Mouse (Mus musculus): ENCODE measurements around the gene Nf2. TPM values are rescaled to one million over a fixed set of nuclear protein-coding genes. Genes with fewer than 3 reads are reported as not detected.

Gene Nf2
- polyA plus RNA-seq, 1 experiment from 2014 or later, result 16.7 TPM

DNA sequence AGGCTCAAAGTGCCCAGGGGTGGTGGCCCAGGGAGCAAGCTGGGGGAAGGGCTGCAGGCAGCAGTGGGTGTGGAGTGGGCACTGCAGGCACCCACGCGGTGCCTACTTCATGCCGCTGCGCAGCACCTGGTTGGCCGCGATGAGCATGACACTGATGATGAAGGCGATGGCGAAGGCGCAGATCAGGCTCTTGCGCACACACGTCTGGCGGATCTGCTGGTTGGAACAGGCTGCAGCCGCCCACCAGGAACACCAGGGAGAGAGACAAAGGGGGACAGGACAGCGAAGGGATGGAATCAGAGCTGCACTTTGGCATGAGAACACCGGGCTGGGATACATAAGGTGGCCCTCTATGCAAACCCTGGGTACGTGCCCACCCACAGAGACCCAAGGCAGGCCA lies 110.6 kb downstream of the Nf2 start:
- no peak overlapping the region for H3K27ac ChIP-seq
- 79% methylated on average over 16 of the region's 16 CpGs for WGBS (ENCODE audit: insufficient replicate concordance)
- ATAC-seq (ENCODE audit: low read depth), result no peak

DNA sequence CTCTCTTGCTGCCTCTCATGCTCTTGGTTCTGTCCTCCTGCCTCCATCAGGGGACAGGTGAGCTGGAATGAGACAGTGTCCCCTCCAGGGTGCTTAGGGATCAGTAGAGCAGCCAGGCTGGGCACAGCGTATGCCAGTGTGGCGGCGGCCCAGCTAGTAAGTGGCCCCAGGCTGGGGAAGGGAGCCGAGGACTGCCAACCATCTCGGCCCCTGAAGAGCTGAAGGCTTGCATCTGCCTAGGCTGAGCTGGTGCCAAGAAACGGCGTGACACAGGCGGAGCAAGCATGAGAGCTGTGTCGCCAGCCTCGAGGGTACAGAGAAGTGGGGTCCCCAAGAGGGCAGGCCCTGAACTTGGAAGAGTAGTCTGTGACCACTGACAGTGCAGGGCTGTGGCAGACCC lies 111.7 kb downstream of the Nf2 start:
- no peaks in the 10 kb centered on the region for H3K9me3 ChIP-seq (replicated peaks)
- H3K27ac ChIP-seq, result no peak overlapping the region
- H3K4me1 ChIP-seq (replicated peaks), result peaks cover 5% of the 10 kb centered on the region; the same call in 1 of the 2 replicates
- H3K27me3 ChIP-seq, result peaks cover 10% of the 10 kb centered on the region
- no peak for DNase-seq
- H3K36me3 ChIP-seq, result no peaks in the 10 kb centered on the region
- 81% methylated on average over 10 of the region's 10 CpGs for WGBS (ENCODE audit: insufficient replicate concordance)
- no peak overlapping the region for H3K4me2 ChIP-seq
- H3K9ac ChIP-seq, result no peak overlapping the region
- ATAC-seq (ENCODE audit: low read depth), result no peak
- no peak overlapping the region for H3K4me3 ChIP-seq (replicated peaks)

More for the DNA sequence above, 110.6 kb downstream of the Nf2 start:
- Histone ChIP-seq H3K4me3 (replicated peaks) (no peak overlapping the region), H3K9ac (no peak overlapping the region), H3K4me2 (no peak overlapping the region), H3K9me3 (replicated peaks) (no peaks in the 10 kb centered on the region), H3K36me3 (no peaks in the 10 kb centered on the region), H3K27me3 (peaks cover 20% of the 10 kb centered on the region), H3K4me1 (replicated peaks) (peaks cover 5% of the 10 kb centered on the region; the same call in 1 of the 2 replicates)
- no peak for DNase-seq

DNA sequence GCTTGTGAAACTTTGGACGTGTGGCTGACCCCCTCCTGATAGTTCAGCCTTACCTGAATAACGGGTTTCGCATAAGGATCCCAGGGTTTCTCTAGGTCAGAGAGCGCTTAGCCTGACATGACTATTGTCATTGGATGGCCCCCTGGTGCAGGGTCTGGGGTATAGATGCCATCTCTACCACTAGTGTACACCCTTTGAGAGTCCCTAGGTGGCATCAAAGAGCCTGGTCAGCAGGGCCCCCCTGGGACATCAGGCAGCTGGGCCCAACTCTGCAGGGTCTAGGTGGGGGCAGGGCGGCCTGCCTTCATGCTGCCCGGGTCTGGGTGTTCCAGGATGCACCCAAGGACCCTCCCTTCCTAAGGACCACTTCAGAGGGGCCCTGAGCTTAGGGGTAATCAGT lies 113.0 kb downstream of the Nf2 start:
- no peak overlapping the region for H3K4me2 ChIP-seq
- DNase-seq (no peak), ATAC-seq (ENCODE audit: low read depth) (no peak)
- WGBS (ENCODE audit: insufficient replicate concordance), result 56% methylated on average over 6 of the region's 6 CpGs
- H3K36me3 ChIP-seq, result no peaks in the 10 kb centered on the region
- no peak overlapping the region for H3K27ac ChIP-seq
- no peaks in the 10 kb centered on the region for H3K27me3 ChIP-seq
- no peak overlapping the region for H3K4me3 ChIP-seq (replicated peaks)
- no peaks in the 10 kb centered on the region for H3K9me3 ChIP-seq (replicated peaks)
- H3K4me1 ChIP-seq (replicated peaks), result peaks cover 5% of the 10 kb centered on the region; the same call in 1 of the 2 replicates
- H3K9ac ChIP-seq, result no peak overlapping the region

DNA sequence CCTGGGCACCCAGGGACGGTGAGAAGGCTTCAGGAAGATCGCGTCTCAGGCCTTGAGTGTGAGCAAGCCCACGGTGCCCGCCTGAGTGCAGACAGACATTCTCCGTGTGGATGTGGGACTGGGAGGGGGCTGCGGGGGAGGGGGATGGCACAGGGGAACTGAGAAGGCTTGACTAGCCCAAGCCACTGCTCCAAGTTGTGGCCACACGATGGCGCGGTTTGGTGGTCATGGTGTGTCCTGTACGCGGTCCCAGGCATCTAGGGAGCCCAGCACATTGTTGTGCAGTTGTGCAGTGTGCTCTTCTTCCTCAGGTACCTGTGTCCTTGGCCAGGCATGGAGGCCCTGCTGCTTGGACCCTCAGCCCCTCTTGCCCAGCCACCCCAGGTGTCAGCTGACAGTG lies 115.2 kb downstream of the Nf2 start:
- ATAC-seq (ENCODE audit: low read depth) (no peak), DNase-seq (no peak)
- no peaks in the 10 kb centered on the region for H3K27me3 ChIP-seq
- H3K9me3 ChIP-seq (replicated peaks), result no peaks in the 10 kb centered on the region
- 43% methylated on average over 12 of the region's 12 CpGs for WGBS (ENCODE audit: insufficient replicate concordance)
- H3K4me1 ChIP-seq (replicated peaks), result no peaks in the 10 kb centered on the region
- no peak overlapping the region for H3K27ac ChIP-seq
- H3K4me3 ChIP-seq (replicated peaks), result no peak overlapping the region
- H3K4me2 ChIP-seq, result no peak overlapping the region
- no peaks in the 10 kb centered on the region for H3K36me3 ChIP-seq
- no peak overlapping the region for H3K9ac ChIP-seq

DNA sequence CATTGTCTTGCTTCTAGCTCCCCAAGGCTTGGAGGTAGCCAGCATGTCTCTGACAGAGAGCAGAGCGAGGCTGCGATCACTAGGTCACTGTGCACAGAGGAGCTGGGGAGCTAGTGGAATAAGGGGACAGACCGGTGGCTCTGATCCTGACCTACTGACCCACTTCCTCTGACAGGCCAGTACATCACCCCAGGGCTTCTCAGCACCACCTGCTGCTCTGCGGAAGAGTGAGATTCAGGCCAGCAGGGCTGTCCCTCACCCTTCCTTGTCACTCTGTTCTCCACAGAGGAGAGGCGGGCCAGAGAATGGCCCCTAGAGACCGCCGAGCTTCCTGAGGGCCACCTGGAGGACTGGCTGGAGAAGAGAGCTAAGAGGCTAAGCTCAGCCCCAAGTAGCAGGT lies 117.6 kb downstream of the Nf2 start:
- no peaks in the 10 kb centered on the region for H3K36me3 ChIP-seq
- H3K9me3 ChIP-seq (replicated peaks), result no peaks in the 10 kb centered on the region
- H3K9ac ChIP-seq, result no peak overlapping the region
- H3K27me3 ChIP-seq, result no peaks in the 10 kb centered on the region
- no peak for DNase-seq
- no peak for ATAC-seq (ENCODE audit: low read depth)
- no peak overlapping the region for H3K4me3 ChIP-seq (replicated peaks)
- no peaks in the 10 kb centered on the region for H3K4me1 ChIP-seq (replicated peaks)
- WGBS (ENCODE audit: insufficient replicate concordance), result 80% methylated on average over 7 of the region's 7 CpGs
- no peak overlapping the region for H3K27ac ChIP-seq
- no peak overlapping the region for H3K4me2 ChIP-seq

DNA sequence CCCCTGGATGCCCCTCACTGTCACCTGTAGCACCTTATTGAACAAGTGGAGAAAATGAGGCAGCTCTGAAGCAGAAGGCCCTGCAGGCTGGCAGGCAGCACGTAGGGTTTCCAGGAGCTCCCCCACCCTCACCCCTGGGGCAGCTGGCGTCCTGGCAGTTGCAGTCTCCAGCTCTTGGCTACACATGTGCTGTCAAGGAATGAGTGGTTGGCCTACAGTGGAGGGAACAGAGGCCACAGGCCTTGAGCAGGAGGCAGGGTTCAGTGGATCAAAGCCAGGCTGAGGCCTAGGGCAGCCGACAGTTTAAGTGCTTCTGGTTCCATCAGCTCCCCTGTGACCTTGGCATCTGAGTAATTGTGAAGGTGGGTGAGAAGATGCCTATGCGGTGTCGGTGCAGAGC lies 118.4 kb downstream of the Nf2 start:
- Histone ChIP-seq H3K4me1 (replicated peaks) (no peaks in the 10 kb centered on the region), H3K4me3 (replicated peaks) (no peak overlapping the region), H3K4me2 (no peak overlapping the region), H3K36me3 (no peaks in the 10 kb centered on the region), H3K27ac (no peak overlapping the region), H3K9ac (no peak overlapping the region), H3K27me3 (no peaks in the 10 kb centered on the region), H3K9me3 (replicated peaks) (no peaks in the 10 kb centered on the region)
- ATAC-seq (ENCODE audit: low read depth) (no peak), DNase-seq (no peak)
- 70% methylated on average over 5 of the region's 5 CpGs for WGBS (ENCODE audit: insufficient replicate concordance)

DNA sequence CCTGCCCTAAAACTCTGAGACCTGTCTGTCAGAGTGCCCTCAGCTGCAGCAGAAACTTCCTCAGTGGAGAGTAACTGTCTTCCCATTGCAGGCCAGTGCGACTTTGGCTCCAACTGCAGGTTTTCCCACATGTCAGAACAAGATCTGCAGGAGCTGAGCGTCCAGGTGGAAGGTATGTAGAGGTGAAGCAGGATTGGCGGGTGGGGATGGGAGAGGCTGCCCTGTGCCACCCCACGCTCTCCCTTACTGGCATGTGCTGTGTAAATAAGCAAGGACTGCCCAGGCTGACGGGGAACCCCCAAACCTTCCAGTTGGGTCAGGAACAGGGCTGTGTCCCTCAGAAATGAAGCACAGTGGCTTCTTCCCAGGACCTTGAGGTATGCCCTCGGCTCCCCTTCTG lies 119.2 kb downstream of the Nf2 start:
- Histone ChIP-seq H3K4me2 (no peak overlapping the region), H3K9me3 (replicated peaks) (no peaks in the 10 kb centered on the region), H3K36me3 (no peaks in the 10 kb centered on the region), H3K27me3 (no peaks in the 10 kb centered on the region), H3K27ac (no peak overlapping the region), H3K4me1 (replicated peaks) (no peaks in the 10 kb centered on the region), H3K4me3 (replicated peaks) (no peak overlapping the region), H3K9ac (no peak overlapping the region)
- no peak for DNase-seq
- WGBS (ENCODE audit: insufficient replicate concordance), result 72% methylated on average over 6 of the region's 6 CpGs
- no peak for ATAC-seq (ENCODE audit: low read depth)

DNA sequence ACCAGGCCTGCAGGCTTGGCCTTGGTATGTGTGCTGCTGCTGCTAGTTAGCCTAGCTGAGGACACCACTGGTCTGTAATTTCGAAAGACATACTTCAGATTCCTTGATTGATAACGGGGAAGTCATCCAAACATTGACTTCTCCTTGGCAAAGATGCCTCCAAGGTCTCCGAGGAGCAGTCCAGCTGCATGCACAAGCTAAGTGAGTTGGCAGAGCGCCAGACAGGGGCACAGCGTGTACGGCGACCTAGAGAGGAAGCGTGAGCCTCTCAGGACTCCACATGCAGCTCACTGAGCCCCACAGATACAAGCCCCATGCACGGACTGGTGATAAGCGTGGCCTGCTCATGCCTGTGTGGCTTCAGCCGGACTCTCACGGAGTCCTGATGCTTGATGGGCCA lies 119.7 kb downstream of the Nf2 start:
- Histone ChIP-seq H3K4me2 (no peak overlapping the region), H3K4me1 (replicated peaks) (no peaks in the 10 kb centered on the region), H3K9ac (no peak overlapping the region), H3K9me3 (replicated peaks) (no peaks in the 10 kb centered on the region), H3K27ac (no peak overlapping the region), H3K27me3 (no peaks in the 10 kb centered on the region), H3K36me3 (0 out of 2 replicates have a peak, but pooled peaks cover under 1% of the 10 kb centered on the region), H3K4me3 (replicated peaks) (no peak overlapping the region)
- DNase-seq (no peak), ATAC-seq (ENCODE audit: low read depth) (peak; percentile 11; the same call in 1 of the 2 replicates)
- 52% methylated on average over 12 of the region's 12 CpGs for WGBS (ENCODE audit: insufficient replicate concordance)

DNA sequence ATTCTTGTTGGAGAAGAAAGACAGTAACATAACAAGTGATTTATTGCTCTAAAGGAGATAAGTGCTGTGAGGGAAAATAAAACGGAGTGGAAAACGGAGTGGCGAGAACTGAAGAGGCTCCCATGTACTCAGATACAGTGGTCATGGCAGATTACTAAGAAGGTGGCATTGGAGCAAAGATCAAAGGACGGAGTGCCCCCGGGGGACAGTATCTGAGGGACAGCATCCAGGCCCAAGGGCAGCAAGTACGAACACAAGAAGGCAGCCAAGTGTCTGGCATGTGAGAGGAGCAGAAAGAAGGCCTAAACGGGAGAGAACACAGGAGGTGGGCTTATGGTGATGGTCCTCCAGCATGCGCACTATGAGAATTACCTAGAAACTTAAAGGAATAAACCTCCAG lies 127.6 kb downstream of the Nf2 start:
- WGBS (ENCODE audit: insufficient replicate concordance), result 82% methylated on average over 8 of the region's 8 CpGs
- ATAC-seq (ENCODE audit: low read depth) (no peak), DNase-seq (no peak)
- H3K9me3 ChIP-seq (replicated peaks), result no peaks in the 10 kb centered on the region
- no peak overlapping the region for H3K9ac ChIP-seq
- no peak overlapping the region for H3K4me2 ChIP-seq
- H3K27ac ChIP-seq, result no peak overlapping the region
- no peak overlapping the region for H3K4me3 ChIP-seq (replicated peaks)
- peaks cover 9% of the 10 kb centered on the region; the same call in 1 of the 2 replicates for H3K4me1 ChIP-seq (replicated peaks)
- no peaks in the 10 kb centered on the region for H3K27me3 ChIP-seq
- 0 out of 2 replicates have a peak, but pooled peaks cover 11% of the 10 kb centered on the region for H3K36me3 ChIP-seq

DNA sequence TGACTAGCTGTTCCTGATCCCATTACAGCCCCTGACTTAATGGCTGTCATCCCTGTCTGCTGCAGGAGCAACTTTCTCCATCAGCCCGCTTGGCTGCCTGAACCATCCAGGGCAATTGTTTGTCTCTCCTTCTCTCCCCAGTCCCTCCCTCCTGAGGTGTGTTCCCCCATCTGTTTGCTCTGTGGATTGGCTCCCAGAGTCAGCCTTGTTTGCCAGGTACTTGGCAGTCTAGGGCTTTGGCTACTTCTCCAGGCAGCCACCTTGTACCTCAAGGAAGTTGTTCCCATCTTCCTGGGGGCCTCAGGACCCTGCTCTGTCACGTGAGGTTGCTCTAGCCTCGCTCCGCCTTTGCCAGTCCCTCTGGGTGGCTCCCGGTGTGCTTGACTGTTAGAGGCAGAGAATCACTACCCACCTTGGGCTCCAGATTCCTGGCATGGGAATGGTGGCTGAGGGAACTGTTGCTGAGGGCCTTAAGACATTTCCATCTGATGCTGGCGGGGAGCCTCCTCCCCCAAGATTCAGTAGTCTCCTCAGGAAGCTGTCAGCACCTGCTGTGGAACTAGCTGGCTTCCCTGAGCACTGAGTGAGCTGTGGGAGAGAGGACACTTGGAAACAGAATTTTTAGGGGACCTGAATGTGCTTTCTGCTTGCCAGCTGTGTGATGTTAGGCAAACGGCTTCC lies 128.3 kb downstream of the Nf2 start:
- Histone ChIP-seq H3K36me3 (0 out of 2 replicates have a peak, but pooled peaks cover 11% of the 10 kb centered on the region), H3K4me2 (no peak overlapping the region), H3K9me3 (replicated peaks) (no peaks in the 10 kb centered on the region), H3K4me3 (replicated peaks) (no peak overlapping the region), H3K4me1 (replicated peaks) (peaks cover 9% of the 10 kb centered on the region; the same call in 1 of the 2 replicates), H3K9ac (no peak overlapping the region), H3K27me3 (no peaks in the 10 kb centered on the region), H3K27ac (no peak overlapping the region)
- 64% methylated on average over 7 of the region's 7 CpGs for WGBS (ENCODE audit: insufficient replicate concordance)
- ATAC-seq (ENCODE audit: low read depth), result no peak
- no peak for DNase-seq

DNA sequence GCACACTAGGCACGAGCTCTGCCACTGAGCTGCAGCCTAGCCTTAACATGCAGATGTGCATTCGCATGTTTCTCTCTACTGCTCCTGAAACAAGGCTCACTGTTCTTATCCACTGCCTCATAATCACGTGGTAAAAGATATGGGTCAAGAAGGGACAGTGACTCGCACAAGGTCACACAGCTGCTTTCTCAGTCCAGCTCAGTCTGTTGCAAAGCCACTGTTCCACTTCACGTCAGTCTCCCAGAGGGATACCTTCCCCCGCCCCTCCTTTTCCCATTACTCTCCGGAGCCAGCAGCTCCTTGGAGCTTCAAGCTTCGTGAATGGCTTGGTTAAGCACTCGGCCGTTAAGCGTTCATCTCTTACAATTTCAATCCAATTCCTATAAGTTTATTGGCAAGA lies 128.9 kb downstream of the Nf2 start:
- H3K4me3 ChIP-seq (replicated peaks), result no peak overlapping the region
- WGBS (ENCODE audit: insufficient replicate concordance), result 70% methylated on average over 11 of the region's 11 CpGs
- ATAC-seq (ENCODE audit: low read depth), result no peak
- no peak overlapping the region for H3K9ac ChIP-seq
- no peak overlapping the region for H3K27ac ChIP-seq
- H3K4me1 ChIP-seq (replicated peaks), result peaks cover 9% of the 10 kb centered on the region; the same call in 1 of the 2 replicates
- no peak overlapping the region for H3K4me2 ChIP-seq
- DNase-seq, result no peak
- H3K9me3 ChIP-seq (replicated peaks), result no peaks in the 10 kb centered on the region
- H3K36me3 ChIP-seq, result 0 out of 2 replicates have a peak, but pooled peaks cover 11% of the 10 kb centered on the region
- H3K27me3 ChIP-seq, result no peaks in the 10 kb centered on the region

DNA sequence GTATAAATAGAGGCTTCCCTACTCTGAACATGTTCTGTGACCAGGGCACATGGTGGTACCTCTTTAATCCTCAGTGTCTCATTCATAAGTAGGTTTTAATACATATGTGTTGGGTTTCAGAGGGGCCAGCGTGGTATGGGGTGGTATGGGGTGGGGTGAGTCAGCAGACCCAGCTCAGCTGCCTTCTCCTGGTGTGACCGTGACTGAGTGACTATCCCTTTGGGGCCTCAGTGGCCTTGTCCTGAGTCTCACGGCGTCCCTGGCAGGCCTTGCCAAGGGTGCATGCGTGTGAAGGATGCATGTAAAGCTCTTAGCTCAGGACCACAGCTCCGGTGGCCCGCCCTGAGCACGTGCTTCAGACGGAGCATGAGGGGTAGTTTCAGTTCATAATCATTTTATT lies 129.4 kb downstream of the Nf2 start:
- ATAC-seq (ENCODE audit: low read depth) (no peak), DNase-seq (no peak)
- Histone ChIP-seq H3K27me3 (no peaks in the 10 kb centered on the region), H3K9me3 (replicated peaks) (no peaks in the 10 kb centered on the region), H3K4me3 (replicated peaks) (no peak overlapping the region), H3K36me3 (0 out of 2 replicates have a peak, but pooled peaks cover 11% of the 10 kb centered on the region), H3K27ac (no peak overlapping the region), H3K4me1 (replicated peaks) (peaks cover 9% of the 10 kb centered on the region; the same call in 1 of the 2 replicates), H3K4me2 (no peak overlapping the region), H3K9ac (no peak overlapping the region)
- 72% methylated on average over 9 of the region's 9 CpGs for WGBS (ENCODE audit: insufficient replicate concordance)
